Mouse (Mus musculus) regulatory T cell (primary cell): ENCODE results near the gene Pltp.
"Not testable (repeated sequence)": the region's sequence is repeated elsewhere in the genome, so short reads cannot be mapped to it uniquely, and the experiment has no call there.

Experiments
- in situ Hi-C: fragments of 300-600 bp; cut with MboI, MseI; formaldehyde crosslinking; loops from one replicate; pipeline ENCODE4 v1.15.1; 2025; ENCODE audit warnings: high pct_unique_total_duplicates

The Pltp gene

GRCm38 (mm10) chr2:164879568-164880277 is 22.2 kb upstream of the Pltp start:
- in situ Hi-C loops, result loop anchor here (25.0 kb wide), 1 partner anchor 1817 kb away; the partner anchor contains the start of gene Mybl2

- in situ Hi-C loops, result loop anchor here (25.0 kb wide), 1 partner anchor 1817 kb away; the partner anchor contains the start of gene Mybl2
These were observed 21.7 kb upstream of the Pltp start, which contains the start of gene Pcif1 for GRCm38 (mm10) chr2:164879228-164879567. Gene Pcif1 (plus strand): TSS chr2:164879304.

- in situ Hi-C loops, result loop anchor here (25.0 kb wide), 1 partner anchor 1816 kb away; the partner anchor contains the start of gene Mybl2
These were observed 21.2 kb upstream of the Pltp start for GRCm38 (mm10) chr2:164878509-164879227.

- in situ Hi-C loops, result loop anchor here (25.0 kb wide), 1 partner anchor 1815 kb away; the partner anchor contains the start of gene Mybl2
These were observed 20.1 kb upstream of the Pltp start for GRCm38 (mm10) chr2:164877376-164878215.

GRCm38 (mm10) chr2:164875648-164876047 is 18.1 kb upstream of the Pltp start:
- in situ Hi-C loops, result loop anchor here (25.0 kb wide), 1 partner anchor 1813 kb away; the partner anchor contains the start of gene Mybl2

- in situ Hi-C loops, result no loop called here
These were observed 16.8 kb upstream of the Pltp start for GRCm38 (mm10) chr2:164874239-164874769.

GRCm38 (mm10) chr2:164873621-164874020 is 16.1 kb upstream of the Pltp start:
- in situ Hi-C loops, result no loop called here

GRCm38 (mm10) chr2:164871602-164872303 is 14.2 kb upstream of the Pltp start:
- in situ Hi-C loops, result no loop called here

GRCm38 (mm10) chr2:164868491-164868890 is 11.0 kb upstream of the Pltp start:
- in situ Hi-C loops, result no loop called here

GRCm38 (mm10) chr2:164867566-164867965 is 10.1 kb upstream of the Pltp start:
- in situ Hi-C loops, result no loop called here

- in situ Hi-C loops, result no loop called here
These were observed 9.4 kb upstream of the Pltp start for GRCm38 (mm10) chr2:164866741-164867551.

- in situ Hi-C loops, result no loop called here
These were observed 7.1 kb upstream of the Pltp start for GRCm38 (mm10) chr2:164864593-164864992.

GRCm38 (mm10) chr2:164863411-164863810 is 5.9 kb upstream of the Pltp start:
- in situ Hi-C loops, result not testable (repeated sequence)

- in situ Hi-C loops, result no loop called here
These were observed 4.8 kb upstream of the Pltp start for GRCm38 (mm10) chr2:164862179-164862861.

- in situ Hi-C loops, result no loop called here
These were observed 3.6 kb upstream of the Pltp start for GRCm38 (mm10) chr2:164861094-164861493.

GRCm38 (mm10) chr2:164859640-164860432 is 2.3 kb upstream of the Pltp start:
- in situ Hi-C loops, result no loop called here

GRCm38 (mm10) chr2:164859155-164859554 is 1.6 kb upstream of the Pltp start:
- in situ Hi-C loops, result no loop called here

- in situ Hi-C loops, result no loop called here
These were observed 487 bp upstream of the Pltp start for GRCm38 (mm10) chr2:164857842-164858553.
